Mouse (Mus musculus): ENCODE data around the gene Cacna2d2. TPM values are rescaled to one million over a fixed set of nuclear protein-coding genes. Genes with fewer than 3 reads are reported as not detected.

Cacna2d2 gene
- polyA plus RNA-seq, 1 experiment from 2014 or later, result 4.2 TPM

DNA sequence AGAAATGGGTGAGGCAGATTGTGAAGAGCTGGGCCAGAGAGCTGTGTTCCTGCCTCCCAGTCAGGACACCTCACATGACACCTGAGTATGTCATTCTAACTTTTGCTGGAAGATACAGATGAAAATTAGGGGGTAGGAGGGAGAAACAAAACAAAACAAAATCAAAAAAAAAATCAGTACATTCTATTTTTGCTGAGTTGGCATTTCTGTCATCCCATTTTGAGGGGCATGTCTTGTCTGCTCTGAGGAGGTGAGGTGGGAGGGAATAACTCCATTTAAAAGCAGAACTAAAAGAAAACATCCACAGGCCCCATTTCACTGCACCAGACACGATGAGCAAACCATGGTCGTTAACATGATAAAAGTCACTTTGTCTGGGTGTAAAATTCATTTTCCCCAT, 11.1 kb upstream of the Cacna2d2 start:
- H3K4me1 ChIP-seq (replicated peaks; ENCODE audit: control insufficient read depth, insufficient read depth, low read length), result peaks cover 4% of the 10 kb centered on the region; the same call in 1 of the 2 replicates
- WGBS, result 53% methylated on average over 2 of the region's 2 CpGs
- ATAC-seq (ENCODE audit: low FRiP score), result no peak
- H3K4me2 ChIP-seq (replicated peaks; ENCODE audit: low read depth, low read length), result no peak overlapping the region
- no peak overlapping the region for H3K27ac ChIP-seq (ENCODE audit: low read depth, low read length)
- no peaks in the 10 kb centered on the region for H3K36me3 ChIP-seq (ENCODE audit: control insufficient read depth, insufficient read depth, low read length)
- H3K9ac ChIP-seq (ENCODE audit: low read depth, low read length), result no peak overlapping the region
- H3K9me3 ChIP-seq (ENCODE audit: control insufficient read depth, low read length), result no peaks in the 10 kb centered on the region
- no peak overlapping the region for H3K4me3 ChIP-seq (ENCODE audit: low read depth, low read length)
- H3K27me3 ChIP-seq (ENCODE audit: control insufficient read depth, insufficient read depth, low read length), result peaks cover 3% of the 10 kb centered on the region
- no peak for DNase-seq (ENCODE audit: low spot score)

DNA sequence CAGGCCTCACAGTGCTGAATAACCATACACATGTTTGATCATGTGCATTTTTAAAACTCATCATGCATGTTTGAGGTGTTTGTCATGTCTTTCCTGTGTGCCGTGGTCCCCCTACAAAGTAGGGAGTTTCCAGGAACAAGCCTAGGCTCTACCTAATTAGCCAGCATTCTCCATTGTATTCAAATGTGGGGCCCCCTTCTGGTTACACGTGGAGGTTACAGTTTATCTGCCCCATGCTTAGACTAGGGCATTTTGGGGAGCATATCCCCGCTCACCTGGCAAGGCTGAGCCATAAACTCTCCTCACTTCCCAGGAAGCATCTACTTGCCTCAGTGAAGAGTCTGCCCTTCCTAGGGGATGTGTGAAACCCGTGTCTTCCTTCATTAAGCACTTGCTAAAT, 3.0 kb upstream of the Cacna2d2 start:
- peaks cover 28% of the 10 kb centered on the region for H3K27me3 ChIP-seq (ENCODE audit: control insufficient read depth, insufficient read depth, low read length)
- WGBS, result 40% methylated on average over 4 of the region's 4 CpGs
- H3K4me2 ChIP-seq (replicated peaks; ENCODE audit: low read depth, low read length), result no peak overlapping the region
- H3K9me3 ChIP-seq (ENCODE audit: control insufficient read depth, low read length), result no peaks in the 10 kb centered on the region
- H3K9ac ChIP-seq (ENCODE audit: low read depth, low read length), result no peak overlapping the region
- DNase-seq (ENCODE audit: low spot score) (no peak), ATAC-seq (ENCODE audit: low FRiP score) (no peak)
- H3K27ac ChIP-seq (ENCODE audit: low read depth, low read length), result no peak overlapping the region
- H3K36me3 ChIP-seq (ENCODE audit: control insufficient read depth, insufficient read depth, low read length), result no peaks in the 10 kb centered on the region
- H3K4me1 ChIP-seq (replicated peaks; ENCODE audit: control insufficient read depth, insufficient read depth, low read length), result peaks cover 3% of the 10 kb centered on the region; the same call in 1 of the 2 replicates
- no peak overlapping the region for H3K4me3 ChIP-seq (ENCODE audit: low read depth, low read length)

DNA sequence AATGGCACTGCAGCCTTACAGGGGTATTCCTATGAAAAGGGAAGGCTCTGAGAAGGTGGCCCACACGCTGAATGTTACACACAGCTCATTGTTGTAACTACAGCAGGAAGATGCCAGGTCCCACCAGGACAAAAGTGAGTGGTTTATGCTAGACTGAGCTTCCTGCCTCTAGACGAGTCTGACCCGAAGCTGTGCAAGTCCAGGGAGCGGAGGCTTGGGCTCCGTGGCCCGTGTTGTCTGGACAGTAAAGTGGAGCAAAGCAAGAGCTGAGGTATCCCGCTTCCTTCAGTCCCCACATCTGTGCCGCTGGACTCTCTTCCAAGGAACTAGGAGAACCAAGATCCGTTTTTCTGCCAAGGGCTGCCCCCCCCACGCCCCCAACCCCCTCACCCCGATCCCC, 444 bp upstream of the Cacna2d2 start:
- Histone ChIP-seq H3K4me1 (replicated peaks; ENCODE audit: control insufficient read depth, insufficient read depth, low read length) (peaks cover 4% of the 10 kb centered on the region; the same call in 1 of the 2 replicates), H3K9ac (ENCODE audit: low read depth, low read length) (no peak overlapping the region; the same call in 1 of the 2 replicates), H3K4me3 (ENCODE audit: low read depth, low read length) (no peak overlapping the region), H3K36me3 (ENCODE audit: control insufficient read depth, insufficient read depth, low read length) (no peaks in the 10 kb centered on the region), H3K27ac (ENCODE audit: low read depth, low read length) (no peak overlapping the region), H3K9me3 (ENCODE audit: control insufficient read depth, low read length) (no peaks in the 10 kb centered on the region), H3K4me2 (replicated peaks; ENCODE audit: low read depth, low read length) (peak overlapping the region; percentile 98), H3K27me3 (ENCODE audit: control insufficient read depth, insufficient read depth, low read length) (peaks cover 37% of the 10 kb centered on the region)
- 28% methylated on average over 11 of the region's 11 CpGs for WGBS
- ATAC-seq (ENCODE audit: low FRiP score), result no peak
- no peak for DNase-seq (ENCODE audit: low spot score)

DNA sequence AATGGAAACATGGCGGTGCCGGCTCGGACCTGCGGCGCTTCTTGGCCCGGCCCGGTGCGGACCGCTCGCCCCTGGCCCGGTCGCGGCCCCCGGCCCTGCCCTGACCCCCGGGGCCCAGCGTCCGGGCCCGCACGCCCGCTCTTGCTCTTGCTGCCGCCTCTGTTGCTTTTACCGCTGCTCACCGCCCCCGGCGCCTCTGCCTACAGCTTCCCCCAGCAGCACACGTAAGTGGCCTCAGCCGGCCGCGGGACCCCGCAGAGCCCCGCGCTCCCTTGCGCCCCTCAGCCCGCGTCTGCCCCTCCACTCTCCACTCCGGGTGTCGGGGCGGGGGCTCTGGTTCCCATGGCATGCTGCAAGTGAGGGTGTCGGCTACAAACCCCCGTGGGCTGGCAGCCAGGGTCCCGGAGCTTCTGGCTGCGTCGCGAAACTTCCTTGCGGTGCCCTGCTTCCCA, 674 bp downstream of the Cacna2d2 start:
- H3K27ac ChIP-seq (ENCODE audit: low read depth, low read length), result peak overlapping the region; percentile 78
- peaks cover 37% of the 10 kb centered on the region for H3K27me3 ChIP-seq (ENCODE audit: control insufficient read depth, insufficient read depth, low read length)

DNA sequence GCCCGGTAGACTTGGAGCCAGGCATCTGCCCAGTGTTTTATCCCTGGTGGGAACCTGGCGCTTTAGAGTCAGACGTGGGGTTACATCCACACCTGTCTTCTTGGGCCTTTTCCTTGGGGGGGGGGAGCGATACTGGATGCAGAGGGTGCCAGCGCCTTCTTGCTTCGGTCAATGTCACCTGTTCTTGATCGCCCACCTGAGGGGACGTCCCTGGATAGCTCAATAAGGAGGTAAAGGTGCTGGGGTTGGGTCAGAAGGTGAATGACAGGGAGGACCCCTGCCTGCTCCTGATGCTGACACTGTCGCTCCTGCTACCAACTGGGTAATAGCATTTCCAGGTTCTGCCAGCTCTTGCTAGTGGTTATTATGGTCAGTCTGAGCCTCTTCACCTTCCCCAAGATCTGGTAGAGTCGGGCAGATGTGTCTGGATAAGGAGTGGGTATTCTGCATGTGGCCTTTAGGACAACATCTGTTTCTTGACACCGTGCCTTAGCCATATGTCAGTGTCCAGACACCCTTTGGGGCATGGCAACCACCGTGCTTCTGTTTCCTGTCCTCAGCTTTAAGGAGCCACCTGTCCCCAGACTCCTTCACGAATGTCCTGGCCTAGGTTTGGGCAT, 1.4 kb downstream of the Cacna2d2 start:
- no peak overlapping the region for H3K27ac ChIP-seq (ENCODE audit: low read depth, low read length)
- ATAC-seq (ENCODE audit: low FRiP score) (no peak), DNase-seq (ENCODE audit: low spot score) (peak; percentile 32)

More for the DNA sequence above, 674 bp downstream of the Cacna2d2 start:
- peak overlapping the region; percentile 86 for H3K4me3 ChIP-seq (ENCODE audit: low read depth, low read length)
- H3K4me2 ChIP-seq (replicated peaks; ENCODE audit: low read depth, low read length), result peak overlapping the region; percentile 98
- H3K36me3 ChIP-seq (ENCODE audit: control insufficient read depth, insufficient read depth, low read length), result no peaks in the 10 kb centered on the region
- H3K9me3 ChIP-seq (ENCODE audit: control insufficient read depth, low read length), result no peaks in the 10 kb centered on the region
- DNase-seq (ENCODE audit: low spot score) (peak; percentile 63), ATAC-seq (ENCODE audit: low FRiP score) (peak; percentile 61)
- peaks cover 4% of the 10 kb centered on the region; the same call in 1 of the 2 replicates for H3K4me1 ChIP-seq (replicated peaks; ENCODE audit: control insufficient read depth, insufficient read depth, low read length)
- H3K9ac ChIP-seq (ENCODE audit: low read depth, low read length), result peak overlapping the region; percentile 83
- WGBS, result under 1% methylated on average over 45 of the region's 45 CpGs

DNA sequence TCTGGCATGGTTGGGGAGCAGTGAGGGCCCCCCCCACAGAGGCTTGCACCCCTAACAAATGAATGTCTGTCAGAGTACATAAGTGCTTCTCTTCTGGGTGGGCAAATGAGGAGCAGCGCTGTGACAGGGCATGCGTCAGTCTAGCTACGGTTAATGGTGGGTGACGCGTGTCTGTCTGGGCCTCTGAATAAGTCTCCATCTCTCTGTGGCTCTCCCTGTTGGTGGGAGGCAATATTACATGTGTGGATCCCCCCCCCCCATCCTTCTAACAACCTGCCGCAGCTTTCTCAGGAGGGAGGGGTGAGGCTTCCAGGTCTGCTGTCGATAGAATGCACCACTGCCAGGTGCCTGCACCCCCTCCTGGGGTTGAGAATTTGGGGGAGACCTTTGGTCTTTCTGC, 3.7 kb downstream of the Cacna2d2 start:
- DNase-seq (ENCODE audit: low spot score) (no peak), ATAC-seq (ENCODE audit: low FRiP score) (no peak)
- H3K36me3 ChIP-seq (ENCODE audit: control insufficient read depth, insufficient read depth, low read length), result no peaks in the 10 kb centered on the region
- 71% methylated on average over 7 of the region's 7 CpGs for WGBS
- 0 out of 2 replicates have a peak overlapping the region, but pooled peaks have one; percentile 9 for H3K4me2 ChIP-seq (replicated peaks; ENCODE audit: low read depth, low read length)
- no peaks in the 10 kb centered on the region for H3K9me3 ChIP-seq (ENCODE audit: control insufficient read depth, low read length)
- H3K27ac ChIP-seq (ENCODE audit: low read depth, low read length), result no peak overlapping the region
- H3K4me1 ChIP-seq (replicated peaks; ENCODE audit: control insufficient read depth, insufficient read depth, low read length), result peaks cover 4% of the 10 kb centered on the region; the same call in 1 of the 2 replicates
- H3K9ac ChIP-seq (ENCODE audit: low read depth, low read length), result no peak overlapping the region
- H3K4me3 ChIP-seq (ENCODE audit: low read depth, low read length), result no peak overlapping the region
- H3K27me3 ChIP-seq (ENCODE audit: control insufficient read depth, insufficient read depth, low read length), result peaks cover 32% of the 10 kb centered on the region

More for the DNA sequence above, 1.4 kb downstream of the Cacna2d2 start:
- WGBS, result 24% methylated on average over 13 of the region's 13 CpGs
- Histone ChIP-seq H3K36me3 (ENCODE audit: control insufficient read depth, insufficient read depth, low read length) (no peaks in the 10 kb centered on the region), H3K4me3 (ENCODE audit: low read depth, low read length) (peak overlapping the region; percentile 86), H3K27me3 (ENCODE audit: control insufficient read depth, insufficient read depth, low read length) (peaks cover 37% of the 10 kb centered on the region), H3K9me3 (ENCODE audit: control insufficient read depth, low read length) (no peaks in the 10 kb centered on the region), H3K4me1 (replicated peaks; ENCODE audit: control insufficient read depth, insufficient read depth, low read length) (peaks cover 4% of the 10 kb centered on the region; the same call in 1 of the 2 replicates), H3K4me2 (replicated peaks; ENCODE audit: low read depth, low read length) (peak overlapping the region; percentile 98), H3K9ac (ENCODE audit: low read depth, low read length) (peak overlapping the region; percentile 83)

DNA sequence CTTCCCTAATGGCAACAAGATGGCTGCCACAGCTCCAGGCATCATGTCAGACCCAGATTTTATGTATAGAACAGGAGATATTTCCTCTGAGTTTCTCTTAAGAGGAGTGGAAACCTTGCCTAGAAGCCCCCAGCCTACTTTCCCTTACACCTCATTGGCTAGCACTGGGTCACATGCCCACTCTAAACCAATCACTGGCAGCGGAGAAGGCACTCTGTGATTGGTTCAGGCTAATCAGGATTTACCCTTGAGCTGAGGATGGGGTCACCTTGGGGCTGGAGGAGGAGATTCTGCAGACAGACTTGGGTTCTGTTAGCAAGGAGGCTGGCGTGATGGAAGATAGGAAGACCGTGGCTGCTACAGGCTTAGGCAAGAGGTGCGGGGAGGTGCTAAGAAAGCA, 10.0 kb downstream of the Cacna2d2 start:
- no peak overlapping the region for H3K27ac ChIP-seq (ENCODE audit: low read depth, low read length)
- ATAC-seq (ENCODE audit: low FRiP score) (no peak), DNase-seq (ENCODE audit: low spot score) (no peak)
- no peaks in the 10 kb centered on the region for H3K4me1 ChIP-seq (replicated peaks; ENCODE audit: control insufficient read depth, insufficient read depth, low read length)
- WGBS, result 82% methylated on average over 4 of the region's 4 CpGs
- no peaks in the 10 kb centered on the region for H3K9me3 ChIP-seq (ENCODE audit: control insufficient read depth, low read length)
- H3K4me3 ChIP-seq (ENCODE audit: low read depth, low read length), result no peak overlapping the region
- H3K36me3 ChIP-seq (ENCODE audit: control insufficient read depth, insufficient read depth, low read length), result no peaks in the 10 kb centered on the region
- H3K4me2 ChIP-seq (replicated peaks; ENCODE audit: low read depth, low read length), result no peak overlapping the region
- H3K27me3 ChIP-seq (ENCODE audit: control insufficient read depth, insufficient read depth, low read length), result no peaks in the 10 kb centered on the region
- H3K9ac ChIP-seq (ENCODE audit: low read depth, low read length), result no peak overlapping the region

DNA sequence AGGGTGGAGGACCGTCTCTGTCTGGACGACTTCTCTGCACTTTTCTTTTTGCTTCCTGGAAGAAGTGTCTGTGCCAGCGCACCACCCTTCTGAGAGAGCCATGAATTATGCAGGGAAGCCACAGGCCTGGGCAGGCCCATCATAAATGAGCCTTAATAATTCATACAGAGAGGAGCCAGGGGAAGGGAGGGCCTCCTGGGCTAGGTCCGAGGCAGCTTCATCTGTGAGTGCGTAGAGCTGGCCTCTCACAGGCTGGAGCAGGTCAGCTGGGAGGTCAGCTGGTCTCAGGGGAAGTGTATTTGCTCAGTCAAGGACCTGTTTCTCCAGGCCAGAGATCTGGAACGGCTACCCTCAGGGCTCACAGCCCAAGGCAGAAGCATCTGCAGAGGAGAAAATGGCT, 17.7 kb downstream of the Cacna2d2 start:
- no peak overlapping the region for H3K4me2 ChIP-seq (replicated peaks; ENCODE audit: low read depth, low read length)
- no peaks in the 10 kb centered on the region for H3K9me3 ChIP-seq (ENCODE audit: control insufficient read depth, low read length)
- no peaks in the 10 kb centered on the region for H3K27me3 ChIP-seq (ENCODE audit: control insufficient read depth, insufficient read depth, low read length)
- no peaks in the 10 kb centered on the region for H3K36me3 ChIP-seq (ENCODE audit: control insufficient read depth, insufficient read depth, low read length)
- WGBS, result 65% methylated on average over 6 of the region's 6 CpGs
- ATAC-seq (ENCODE audit: low FRiP score) (peak; percentile 51), DNase-seq (ENCODE audit: low spot score) (no peak)
- H3K4me1 ChIP-seq (replicated peaks; ENCODE audit: control insufficient read depth, insufficient read depth, low read length), result no peaks in the 10 kb centered on the region
- H3K27ac ChIP-seq (ENCODE audit: low read depth, low read length), result no peak overlapping the region
- H3K9ac ChIP-seq (ENCODE audit: low read depth, low read length), result no peak overlapping the region
- no peak overlapping the region for H3K4me3 ChIP-seq (ENCODE audit: low read depth, low read length)

Data from hindbrain, embryonic 11.5 days (tissue).